ENCODE assay signal across 24 mouse cellular contexts in the genomic region with DNA sequence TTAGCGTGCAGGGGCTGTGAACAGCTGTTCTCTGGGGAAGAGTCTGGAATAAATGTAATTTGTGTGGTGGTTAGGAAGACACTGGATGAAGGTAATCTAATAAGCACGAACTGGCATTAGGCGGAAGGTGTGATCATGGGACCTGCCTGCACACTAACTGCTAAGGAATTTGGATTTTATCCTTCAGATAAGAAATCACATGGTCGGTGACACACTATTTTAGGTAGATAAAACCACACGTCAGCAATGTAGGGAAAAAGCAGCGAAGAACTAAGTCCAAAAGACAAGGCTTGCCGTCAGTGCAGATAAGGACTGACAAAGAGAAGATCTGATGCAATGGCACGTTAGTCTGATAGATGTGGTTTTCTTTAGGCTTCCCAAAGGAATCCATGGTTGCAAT.
"Had no signal": no experiment of that assay in that cellular context is flagged by ENCODE, and none has a peak within 500 bp of the region (broad histone marks: within the 10 kb centered on the region; RNA-seq: fewer than 3 reads in every experiment).

No protein-coding gene starts in this region.

- H3K4me1 ChIP-seq: hindbrain, embryonic 10.5 days; hindbrain, embryonic 12.5 days; liver, embryonic 13.5 days had no signal

- H3K4me2 ChIP-seq: heart, embryonic 11.5 days; hindbrain, embryonic 12.5 days; hindbrain, embryonic 14.5 days; kidney, embryonic 15.5 days; limb, embryonic 13.5 days; limb, embryonic 15.5 days; liver, embryonic 13.5 days had no signal

- H3K4me3 ChIP-seq: gastrocnemius, adult 2 months; heart, adult 2 months; hindbrain, embryonic 10.5 days; hindbrain, embryonic 12.5 days; kidney, embryonic 15.5 days; layer of hippocampus, adult 2 months; limb, embryonic 13.5 days; limb, embryonic 15.5 days; liver, embryonic 13.5 days had no signal

- H3K9ac ChIP-seq: hindbrain, embryonic 12.5 days; hindbrain, embryonic 14.5 days; kidney, embryonic 15.5 days; limb, embryonic 13.5 days; limb, embryonic 15.5 days; liver, embryonic 13.5 days had no signal

- H3K9me3 ChIP-seq: hindbrain, embryonic 10.5 days; hindbrain, embryonic 12.5 days; kidney, embryonic 15.5 days; limb, embryonic 13.5 days; limb, embryonic 15.5 days; liver, embryonic 13.5 days had no signal

- DNase-seq: gastrocnemius, adult 2 months; gastrocnemius, postnatal 10 days; gastrocnemius, postnatal 25 days; heart, adult 2 months; heart, postnatal 10 days; heart, postnatal 4 days; kidney, adult 11 months; kidney, adult 2 months; kidney, adult 9 months; kidney, postnatal 14 days; kidney, postnatal 36 days; left cerebral cortex, postnatal 4 days; liver, embryonic 13.5 days had no signal

- H3K27me3 ChIP-seq: hindbrain, embryonic 12.5 days; kidney, embryonic 15.5 days; limb, embryonic 13.5 days; limb, embryonic 15.5 days; liver, embryonic 13.5 days had no signal

- ATAC-seq: hindbrain, embryonic 16.5 days; inflammation-experienced regulatory T-cells, adult 6 months had no signal

- H3K36me3 ChIP-seq: hindbrain, embryonic 10.5 days; hindbrain, embryonic 12.5 days; kidney, embryonic 15.5 days; limb, embryonic 13.5 days; limb, embryonic 15.5 days; liver, embryonic 13.5 days had no signal

- H3K27ac ChIP-seq: gastrocnemius, adult 2 months; heart, adult 2 months; hindbrain, embryonic 10.5 days; hindbrain, embryonic 12.5 days; hindbrain, embryonic 14.5 days; kidney, embryonic 15.5 days; kidney, postnatal 0 days; layer of hippocampus, adult 2 months; limb, embryonic 13.5 days; limb, embryonic 15.5 days; liver, embryonic 13.5 days had no signal
